Mouse (Mus musculus): ENCODE results near the gene Map3k3. TPM values are rescaled to one million over a fixed set of nuclear protein-coding genes. Genes with fewer than 3 reads are reported as not detected.
"Not testable (repeated sequence)": the region's sequence is repeated elsewhere in the genome, so short reads cannot be mapped to it uniquely, and the experiment has no call there.

The Map3k3 gene
- total RNA-seq, 2 experiments from 2014 or later = 5.7 to 9.6 TPM

- ATAC-seq (replicated peaks; ENCODE audit: low FRiP score, poor library complexity, severe bottlenecking) = no peak
Measured at GRCm38 (mm10) chr11:106073774-106074173, 10.6 kb upstream of the Map3k3 start.

GRCm38 (mm10) chr11:106076321-106076720 lies 8.1 kb upstream of the Map3k3 start:
- peak; percentile 81; the same call in 1 of the 2 replicates for ATAC-seq (replicated peaks; ENCODE audit: low FRiP score, poor library complexity, severe bottlenecking)

DNA sequence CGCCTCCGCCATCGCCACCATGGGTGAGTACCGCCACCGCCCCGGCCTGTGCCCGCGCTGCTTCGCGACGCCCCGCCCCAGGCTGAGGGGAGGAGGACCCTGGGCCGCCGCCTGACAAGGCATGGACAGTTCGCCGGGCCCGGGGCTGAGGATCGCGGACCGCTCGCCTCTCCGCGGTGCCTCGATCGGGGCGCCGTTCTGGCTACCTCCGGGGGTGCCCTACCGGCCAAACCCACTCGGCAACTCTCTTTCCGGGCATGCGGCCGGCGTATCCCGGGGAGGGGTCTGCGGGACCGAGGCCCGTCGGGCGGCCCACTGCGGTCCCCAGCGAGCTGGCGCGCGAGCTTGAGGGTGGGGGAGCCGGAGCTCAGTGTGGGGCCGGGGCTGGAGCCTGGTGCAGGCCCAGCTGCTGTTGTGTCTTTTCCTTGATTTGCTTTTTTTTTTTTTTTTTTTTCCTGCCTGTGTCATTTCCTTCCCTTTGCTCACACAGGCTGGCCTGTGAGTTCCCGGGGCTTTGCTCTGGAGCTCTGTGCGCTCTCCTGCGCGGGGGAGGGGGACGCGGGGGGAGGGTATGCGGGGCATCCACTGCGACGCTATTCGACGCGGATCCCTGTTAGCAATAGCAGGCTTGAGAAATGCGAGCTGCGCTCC lies 623 bp downstream of the Map3k3 start:
- ATAC-seq (replicated peaks; ENCODE audit: low FRiP score, poor library complexity, severe bottlenecking) = 0 out of 2 replicates have a peak, but pooled peaks have one; percentile 22

- no peak for ATAC-seq (replicated peaks; ENCODE audit: low FRiP score, poor library complexity, severe bottlenecking)
Measured at GRCm38 (mm10) chr11:106098223-106098622, 13.8 kb downstream of the Map3k3 start.

- no peak for ATAC-seq (replicated peaks; ENCODE audit: low FRiP score, poor library complexity, severe bottlenecking)
Measured at GRCm38 (mm10) chr11:106102866-106103265, 18.5 kb downstream of the Map3k3 start.

GRCm38 (mm10) chr11:106106047-106106587 lies 21.7 kb downstream of the Map3k3 start:
- no peak for ATAC-seq (replicated peaks; ENCODE audit: low FRiP score, poor library complexity, severe bottlenecking)

DNA sequence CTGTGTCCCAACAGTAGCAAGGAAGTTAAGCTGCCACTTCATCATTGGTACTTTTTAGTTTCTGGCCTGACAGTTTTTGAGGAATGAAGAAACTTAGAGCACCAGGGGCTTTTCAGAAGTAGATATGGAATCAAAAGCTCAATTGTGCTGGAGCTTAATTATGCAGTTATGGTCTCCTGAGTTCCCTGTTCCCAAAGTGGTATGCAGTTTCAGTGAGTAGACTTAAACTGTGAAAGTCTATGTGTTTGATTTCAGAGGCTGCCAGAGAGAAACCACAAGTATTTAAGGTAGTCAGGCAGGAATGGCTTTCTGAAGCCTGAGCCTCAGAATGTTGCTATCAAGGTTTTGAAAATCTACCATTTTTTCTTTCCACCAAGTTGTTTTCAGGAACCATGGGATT lies 27.3 kb downstream of the Map3k3 start:
- no peak for ATAC-seq (replicated peaks; ENCODE audit: low FRiP score, poor library complexity, severe bottlenecking)

- ATAC-seq (replicated peaks; ENCODE audit: low FRiP score, poor library complexity, severe bottlenecking) = no peak
Measured at GRCm38 (mm10) chr11:106122221-106122620, 37.8 kb downstream of the Map3k3 start.

- no peak for ATAC-seq (replicated peaks; ENCODE audit: low FRiP score, poor library complexity, severe bottlenecking)
Measured at GRCm38 (mm10) chr11:106122736-106123135, 38.3 kb downstream of the Map3k3 start.

GRCm38 (mm10) chr11:106124784-106125183 lies 40.4 kb downstream of the Map3k3 start:
- no peak for ATAC-seq (replicated peaks; ENCODE audit: low FRiP score, poor library complexity, severe bottlenecking)

DNA sequence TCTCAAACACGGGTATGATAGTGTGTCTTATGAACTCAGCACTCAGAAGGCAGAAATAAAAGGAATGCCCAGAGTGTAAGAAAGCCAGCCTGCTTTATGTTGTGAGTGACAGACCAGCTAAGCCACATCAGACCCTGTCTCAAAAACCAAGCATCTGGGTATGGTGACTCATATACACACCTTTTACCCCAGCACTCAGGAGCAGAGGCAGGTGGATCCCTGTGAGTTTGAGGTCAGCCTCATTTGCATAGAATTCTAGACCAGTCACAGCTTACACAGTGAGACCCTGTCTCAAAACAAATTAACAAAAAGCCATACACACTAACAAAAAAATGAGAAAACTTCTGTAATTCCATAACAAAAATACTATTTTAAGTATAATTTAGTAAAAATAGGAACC lies 41.4 kb downstream of the Map3k3 start:
- no peak for ATAC-seq (replicated peaks; ENCODE audit: low FRiP score, poor library complexity, severe bottlenecking)

- not testable (repeated sequence) for ATAC-seq (replicated peaks; ENCODE audit: low FRiP score, poor library complexity, severe bottlenecking)
Measured at GRCm38 (mm10) chr11:106126727-106127373, 42.4 kb downstream of the Map3k3 start.

DNA sequence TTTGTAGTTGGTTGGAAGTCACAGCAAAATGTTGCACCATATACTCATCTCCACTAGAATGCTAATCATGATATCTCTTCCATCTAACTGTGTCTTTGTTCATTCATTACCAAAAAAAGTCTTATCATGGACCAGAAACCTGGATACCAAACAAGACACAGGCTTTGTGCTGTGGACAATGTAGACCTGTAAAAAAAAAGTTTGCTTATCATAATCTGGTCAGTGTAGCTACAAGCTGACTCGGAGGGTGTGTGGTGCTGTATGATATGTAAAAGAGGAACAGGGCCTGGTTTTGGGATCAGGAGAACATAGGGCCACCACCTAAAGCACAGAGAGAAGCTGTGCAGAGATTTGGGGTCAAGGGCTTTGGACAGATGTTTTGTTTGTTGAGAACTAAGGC lies 45.1 kb downstream of the Map3k3 start:
- ATAC-seq (replicated peaks; ENCODE audit: low FRiP score, poor library complexity, severe bottlenecking) = no peak

GRCm38 (mm10) chr11:106132516-106132915 lies 48.1 kb downstream of the Map3k3 start:
- ATAC-seq (replicated peaks; ENCODE audit: low FRiP score, poor library complexity, severe bottlenecking) = no peak

DNA sequence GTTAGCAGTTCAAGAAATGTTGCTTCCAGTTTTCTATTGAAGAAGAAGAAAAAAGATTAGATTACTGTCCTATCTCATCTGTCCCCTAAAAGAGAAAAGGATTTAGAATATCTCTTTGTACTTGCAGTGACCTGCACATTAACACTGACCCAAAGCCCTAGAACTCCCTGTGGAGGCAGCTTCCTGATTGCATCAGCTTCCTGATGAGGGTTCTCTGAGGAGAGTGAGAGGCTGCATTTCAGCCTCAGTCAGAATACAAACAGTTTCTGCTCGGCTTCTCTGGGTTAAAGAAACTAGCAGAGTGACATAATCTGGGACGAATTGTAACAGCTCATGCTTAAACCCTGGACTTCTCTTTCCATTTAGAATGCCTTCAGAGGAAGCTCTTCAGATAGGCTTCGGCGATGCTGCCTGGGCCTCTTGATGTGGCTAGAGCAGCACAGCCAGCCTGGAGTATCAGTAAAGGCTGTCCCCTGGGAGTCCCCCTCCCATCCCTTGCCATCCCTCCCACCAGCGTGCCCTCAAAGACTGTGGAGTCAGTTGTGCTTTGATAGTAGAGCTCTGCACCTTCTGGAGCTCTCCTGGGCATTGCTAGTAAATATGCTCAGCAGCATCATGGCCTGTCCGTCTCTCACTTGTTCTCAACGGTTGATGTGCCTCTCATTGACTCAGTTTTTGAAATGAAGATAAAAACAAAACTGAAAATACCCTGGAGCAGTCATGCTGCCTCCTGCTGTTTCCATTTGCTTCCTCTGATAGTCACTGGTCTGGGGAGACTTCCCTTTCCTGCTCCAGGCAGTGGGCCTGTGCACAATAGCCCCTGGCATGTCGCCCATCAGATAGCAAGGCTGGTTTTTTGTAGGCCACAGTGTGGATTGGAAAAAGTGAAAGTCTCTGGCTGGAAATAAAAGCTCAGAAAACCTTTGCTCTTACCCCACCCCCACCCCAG lies 50.4 kb downstream of the Map3k3 start:
- no peak for ATAC-seq (replicated peaks; ENCODE audit: low FRiP score, poor library complexity, severe bottlenecking)

DNA sequence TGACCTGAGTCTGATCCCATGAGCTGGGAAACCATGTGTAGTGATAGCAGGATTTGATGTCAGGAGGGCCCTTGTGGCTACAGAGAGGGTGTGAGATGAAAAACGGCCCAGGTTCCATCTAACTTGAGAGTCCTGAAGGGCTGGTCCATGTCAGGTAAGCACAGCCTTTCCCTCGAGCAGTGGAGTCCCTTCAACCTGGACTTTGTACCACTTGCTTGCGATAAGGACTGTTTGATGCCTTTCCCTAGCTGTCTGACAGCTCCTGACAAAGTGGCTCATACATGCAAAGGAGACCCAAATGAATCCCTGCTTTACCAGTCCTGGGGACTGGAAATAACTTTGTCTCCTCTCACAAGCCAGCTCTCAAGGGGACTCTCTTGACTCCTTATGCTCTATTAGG lies 66.8 kb downstream of the Map3k3 start:
- no peak for ATAC-seq (replicated peaks; ENCODE audit: low FRiP score, poor library complexity, severe bottlenecking)

- ATAC-seq (replicated peaks; ENCODE audit: low FRiP score, poor library complexity, severe bottlenecking) = no peak
Measured at GRCm38 (mm10) chr11:106152132-106152531, 67.7 kb downstream of the Map3k3 start.

DNA sequence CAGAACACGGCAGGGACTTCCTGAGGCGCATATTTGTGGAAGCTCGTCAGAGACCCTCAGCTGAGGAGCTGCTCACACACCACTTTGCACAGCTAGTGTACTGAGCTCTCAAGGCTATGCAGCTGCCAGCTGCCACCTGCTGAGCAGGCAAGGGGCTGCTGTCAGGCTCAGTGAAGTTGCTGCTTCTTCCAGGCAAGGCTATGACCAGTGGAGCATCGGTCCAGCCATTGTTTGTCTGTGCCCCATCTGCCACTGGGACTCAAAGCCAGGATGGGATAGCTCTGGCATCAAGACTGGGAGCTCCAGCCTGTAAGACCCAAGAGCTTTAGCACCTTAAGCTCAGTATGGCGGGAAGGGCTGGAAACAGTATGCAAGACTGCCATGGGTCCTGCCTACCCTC lies 69.7 kb downstream of the Map3k3 start:
- ATAC-seq (replicated peaks; ENCODE audit: low FRiP score, poor library complexity, severe bottlenecking) = no peak

DNA sequence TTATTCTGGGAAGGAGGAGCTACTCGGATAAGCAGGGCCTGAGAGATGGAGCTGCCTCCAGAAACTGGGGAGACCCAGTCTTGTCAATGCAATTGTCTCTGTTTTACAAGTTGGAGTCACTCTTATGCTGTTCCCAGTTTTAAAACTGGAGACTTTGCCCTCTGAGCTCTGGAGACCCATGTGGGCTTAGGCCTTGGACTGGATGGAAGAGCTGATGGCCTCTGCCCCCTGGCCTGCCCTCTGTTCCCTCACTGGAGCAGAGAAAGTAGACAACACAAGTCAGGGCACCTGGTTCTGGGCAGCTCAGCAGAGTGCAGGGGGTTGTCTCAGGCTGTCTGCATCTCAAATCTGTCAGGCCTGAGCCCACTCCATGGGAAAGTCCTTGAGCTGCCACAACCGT lies 70.4 kb downstream of the Map3k3 start:
- ATAC-seq (replicated peaks; ENCODE audit: low FRiP score, poor library complexity, severe bottlenecking) = no peak

- ATAC-seq (replicated peaks; ENCODE audit: low FRiP score, poor library complexity, severe bottlenecking) = no peak
Measured at GRCm38 (mm10) chr11:106155761-106156160, 71.3 kb downstream of the Map3k3 start.

Measured in erythroid progenitor cell, adult 5-6 weeks (primary cell).